Mouse (Mus musculus): ENCODE data around the gene 2900026A02Rik.
"Not testable (repeated sequence)": the region's sequence is repeated elsewhere in the genome, so short reads cannot be mapped to it uniquely, and the experiment has no call there.

DNA sequence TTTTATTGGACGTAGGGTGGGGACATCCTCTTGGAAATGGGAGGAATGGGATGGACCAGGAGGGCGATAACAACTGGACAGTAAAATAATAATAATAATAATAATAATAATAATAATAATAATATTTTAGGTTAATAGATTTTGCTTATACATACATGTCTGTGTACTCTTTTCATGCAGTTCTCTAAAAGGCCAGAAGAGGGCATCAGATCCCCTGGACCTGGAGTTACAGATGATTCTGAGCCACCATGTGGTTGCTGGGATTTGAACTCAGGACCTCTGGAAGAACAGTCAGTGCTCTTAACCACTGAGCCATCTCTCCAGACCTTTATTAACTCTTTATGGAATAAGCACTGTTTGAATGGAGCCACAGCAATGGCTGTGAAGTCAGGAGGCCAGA, 111.4 kb downstream of the 2900026A02Rik start:
- TF ChIP-seq CTCF (IDR thresholded peaks at IDR 0.05; ENCODE audit: extremely low read depth, insufficient read length, insufficient replicate concordance, low read depth, low read length): peak; percentile 38; the same call in 1 of the 2 replicates
- TF ChIP-seq POLR2A (IDR thresholded peaks at IDR 0.05; ENCODE audit: low read depth, low read length): not testable (repeated sequence)

All from small intestine, adult 2 months (tissue).